Mouse (Mus musculus) embryonic facial prominence, embryonic 11.5 days (tissue): ENCODE data around the gene Vmn1r228. TPM values are rescaled to one million over a fixed set of nuclear protein-coding genes. Genes with fewer than 3 reads are reported as not detected.

ENCODE experiments used
- ATAC-seq: fragments of 200-750 bp; cut with Nextera tagmentation; replicated peaks from 2 replicates; pipeline ENCODE4 v1.8.0; 2017; ENCODE audit warnings: low read depth; ENCODE audit not compliant: insufficient number of reproducible peaks, low FRiP score, low TSS enrichment
- DNase-seq: peaks from one replicate; pipeline ENCODE4 v3.0.0-alpha.2; 2015; ENCODE audit warnings: low spot score
- H3K27ac ChIP-seq: fragments of 300-500 bp; sonication (generic); replicated peaks from 2 replicates; pipeline ENCODE4 v1.5.1; 2014; ENCODE audit warnings: mild to moderate bottlenecking, low read depth, low read length, control low read depth
- H3K27me3 ChIP-seq: fragments of 300-500 bp; sonication (generic); 2 replicates; pipeline ENCODE4 v1.6.1; 2014; ENCODE audit warnings: mild to moderate bottlenecking, low read length, moderate library complexity, mixed read lengths; ENCODE audit not compliant: control insufficient read depth, insufficient read depth
- H3K36me3 ChIP-seq: fragments of 300-500 bp; sonication (generic); replicated peaks from 2 replicates; pipeline ENCODE4 v1.6.1; 2014; ENCODE audit warnings: low read depth, mild to moderate bottlenecking, low read length, moderate library complexity, mixed read lengths; ENCODE audit not compliant: control insufficient read depth, insufficient read depth
- H3K4me1 ChIP-seq: fragments of 300-500 bp; sonication (generic); 2 replicates; pipeline ENCODE4 v1.6.1; 2014; ENCODE audit warnings: low read length, mixed read lengths; ENCODE audit not compliant: control insufficient read depth, insufficient read depth
- H3K4me2 ChIP-seq: fragments of 300-500 bp; sonication (generic); 2 replicates; pipeline ENCODE4 v1.6.1; 2014; ENCODE audit warnings: low read depth, mild to moderate bottlenecking, control low read depth, low read length, moderate library complexity
- H3K4me3 ChIP-seq: fragments of 300-500 bp; sonication (generic); 2 replicates; pipeline ENCODE4 v1.5.1; 2014; ENCODE audit warnings: low read depth, low read length, control low read depth
- H3K9ac ChIP-seq: fragments of 300-500 bp; sonication (generic); replicated peaks from 2 replicates; pipeline ENCODE4 v1.6.1; 2014; ENCODE audit warnings: mild to moderate bottlenecking, control low read depth, low read length
- H3K9me3 ChIP-seq: fragments of 300-500 bp; sonication (generic); replicated peaks from 2 replicates; pipeline ENCODE4 v1.6.1; 2016; ENCODE audit warnings: mild to moderate bottlenecking, low read length, inconsistent platforms, mixed read lengths; ENCODE audit not compliant: control insufficient read depth
- WGBS: fragments of 180-500 bp; shearing (Covaris S2); extraction: QIAGEN DNeasy Blood & Tissue Kit; methylation state at CpG from one replicate; pipeline ENCODE4 v1.1.7; 2014; 5-methylcytosine and 5-hydroxymethylcytosine counted together
- polyA plus RNA-seq: library from polyadenylated mRNA; unstranded; fragments of >200 nt; fragmentation: Nextera tagmentation; extraction: Ambion mirVana; gene quantifications from 2 replicates; pipeline ENCODE4 v1.2.1, GENCODE M21; 2014

Vmn1r228 gene
- not detected in 2 replicates for polyA plus RNA-seq

- no peak for DNase-seq
- Histone ChIP-seq H3K27me3 (no peaks in the 10 kb centered on the region), H3K4me3 (no peak within 1 kb of the TSS), H3K27ac (no peak within 1 kb of the TSS), H3K9ac (no peak within 1 kb of the TSS), H3K4me2 (no peak within 1 kb of the TSS), H3K36me3 (no peaks in the 10 kb centered on the region), H3K4me1 (no peaks in the 10 kb centered on the region), H3K9me3 (no peaks in the 10 kb centered on the region)
- ATAC-seq: no peak
Observed at GRCm38 (mm10) chr17:20786057-20786456, at the start of gene Vmn1r228. Gene Vmn1r228, minus strand, starts transcription at chr17:20786157.

DNA sequence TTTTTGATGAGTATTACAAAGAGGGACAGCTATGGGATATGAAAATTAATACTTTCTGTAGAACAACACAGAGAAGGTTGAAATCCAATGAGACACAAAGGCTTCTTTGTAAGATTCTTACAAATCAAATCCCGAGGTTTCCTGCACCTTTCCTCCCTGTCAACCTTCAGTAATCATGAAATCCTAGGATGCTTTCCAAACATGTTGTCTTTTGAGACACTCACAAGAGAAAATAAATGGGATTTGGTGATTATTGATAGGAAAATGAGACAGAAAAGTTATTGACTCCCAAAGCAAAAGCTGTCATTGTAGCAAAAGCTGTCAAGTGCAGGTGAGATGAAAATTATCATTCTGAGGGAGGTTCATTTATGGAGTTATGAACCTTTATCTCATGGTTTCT is 25.3 kb upstream of the Vmn1r228 start, which contains the start of gene Vmn1r229:
Gene Vmn1r229 (plus strand): TSS at position 301 of the 400 bp plus-strand sequence.
- no peak for ATAC-seq
- Histone ChIP-seq H3K27ac (no peak within 1 kb of the TSS), H3K4me2 (no peak within 1 kb of the TSS), H3K36me3 (no peaks in the 10 kb centered on the region), H3K4me1 (no peaks in the 10 kb centered on the region), H3K27me3 (no peaks in the 10 kb centered on the region), H3K9me3 (no peaks in the 10 kb centered on the region), H3K9ac (no peak within 1 kb of the TSS), H3K4me3 (no peak within 1 kb of the TSS)
- WGBS: 51% methylated on average over 1 of the region's 1 CpGs
- no peak for DNase-seq

DNA sequence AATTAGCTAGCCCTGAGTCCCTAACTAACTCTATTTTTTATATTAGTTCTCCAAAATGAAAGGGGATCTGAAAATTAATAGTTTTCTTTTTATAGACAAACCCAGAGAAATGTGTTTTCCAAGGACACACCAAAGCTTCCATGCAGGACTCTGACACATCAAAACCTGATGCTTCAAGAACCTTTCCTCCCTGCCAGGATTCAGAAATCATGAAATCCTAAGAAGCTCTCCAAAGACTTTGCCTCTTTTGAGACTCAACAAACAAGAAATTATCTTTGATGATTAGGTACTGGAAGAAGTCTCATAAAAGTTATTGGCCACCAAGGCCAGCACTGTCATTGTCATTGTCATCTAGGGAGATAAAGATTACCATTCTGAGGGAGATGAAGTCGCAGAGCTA is 56.4 kb downstream of the Vmn1r228 start, which contains the start of gene Vmn1r227:
Gene Vmn1r227 (plus strand): TSS at position 301 of the 400 bp plus-strand sequence.
- Histone ChIP-seq H3K4me2 (no peak within 1 kb of the TSS), H3K4me1 (no peaks in the 10 kb centered on the region), H3K27ac (no peak within 1 kb of the TSS), H3K9ac (no peak within 1 kb of the TSS), H3K9me3 (no peaks in the 10 kb centered on the region), H3K36me3 (no peaks in the 10 kb centered on the region), H3K4me3 (no peak within 1 kb of the TSS), H3K27me3 (no peaks in the 10 kb centered on the region)
- ATAC-seq (no peak), DNase-seq (no peak)
- WGBS: 34% methylated on average over 1 of the region's 1 CpGs

Other genes with a start within 250 kb of the Vmn1r228 start
- gene Vmn2r109, start 221.4 kb downstream of the Vmn1r228 start, polyA plus RNA-seq: not detected in 2 replicates
- 0.04 and 0.06 TPM in 2 replicates for gene Vmn2r110, start 189.7 kb downstream of the Vmn1r228 start, polyA plus RNA-seq
- not detected in 2 replicates for gene Fpr-rs3, start 161.3 kb downstream of the Vmn1r228 start, polyA plus RNA-seq
- gene Vmn1r226, start 103.3 kb downstream of the Vmn1r228 start, polyA plus RNA-seq: not detected in 2 replicates
- not detected in 2 replicates for gene Vmn1r227, start 56.3 kb downstream of the Vmn1r228 start, polyA plus RNA-seq
- not detected in 2 replicates for gene Vmn1r229, start 25.4 kb upstream of the Vmn1r228 start, polyA plus RNA-seq
- gene Vmn1r230, start 54.3 kb upstream of the Vmn1r228 start, polyA plus RNA-seq: not detected in 2 replicates
- not detected in 2 replicates for gene Vmn1r231, start 118.9 kb upstream of the Vmn1r228 start, polyA plus RNA-seq
- not detected in 2 replicates for gene Vmn1r232, start 133.6 kb upstream of the Vmn1r228 start, polyA plus RNA-seq
- gene Ppp2r1a, start 159.2 kb upstream of the Vmn1r228 start, polyA plus RNA-seq: 441 and 476 TPM in 2 replicates
- gene Vmn1r233, start 210.3 kb upstream of the Vmn1r228 start, polyA plus RNA-seq: not detected in 2 replicates
- gene Zfp160, start 222.7 kb upstream of the Vmn1r228 start, polyA plus RNA-seq: 18.8 and 19.1 TPM in 2 replicates